Mouse (Mus musculus) liver, embryonic 14.5 days (tissue): ENCODE results near the gene AF067063. TPM values are rescaled to one million over a fixed set of nuclear protein-coding genes. Genes with fewer than 3 reads are reported as not detected.
"Not testable (repeated sequence)": the region's sequence is repeated elsewhere in the genome, so short reads cannot be mapped to it uniquely, and the experiment has no call there.

Experiments
- ATAC-seq: fragments of 200-750 bp; cut with Nextera tagmentation; 2 replicates; pipeline ENCODE4 v1.8.0; 2017; ENCODE audit warnings: moderate number of reproducible peaks, mild to moderate bottlenecking, moderate library complexity; ENCODE audit not compliant: insufficient read depth
- DNase-seq, 3 experiments: peaks; one replicate each; pipeline ENCODE4 v3.0.0-alpha.2; 2012 to 2013; ENCODE audit warnings: low read depth in 3 of 3, low spot score in 3 of 3
- H3K27ac ChIP-seq: fragments of 300-500 bp; sonication (generic); 2 replicates; pipeline ENCODE4 v1.5.1; 2014; ENCODE audit warnings: moderate library complexity, mild to moderate bottlenecking, control low read depth, inconsistent platforms
- H3K27me3 ChIP-seq: fragments of 300-500 bp; sonication (generic); 2 replicates; pipeline ENCODE4 v1.6.1; 2014; ENCODE audit warnings: mild to moderate bottlenecking, low read length, moderate library complexity; ENCODE audit not compliant: control insufficient read depth, insufficient read depth
- H3K36me3 ChIP-seq: fragments of 300-500 bp; sonication (generic); replicated peaks from 2 replicates; pipeline ENCODE4 v1.6.1; 2014; ENCODE audit warnings: low read depth; ENCODE audit not compliant: control insufficient read depth, insufficient read depth
- H3K4me1 ChIP-seq, 2 experiments: fragments of 200-500 bp in 1 of 2; fragments of 300-500 bp in 1 of 2; sonication (generic) in 1 of 2; replicated peaks; 2 replicates each; pipeline ENCODE4 v1.6.1; 2012 to 2014; ENCODE audit warnings: antibody characterized with exemption in 1 of 2, inconsistent platforms in 1 of 2, low read length in 1 of 2; ENCODE audit not compliant: control insufficient read depth in 2 of 2, insufficient read depth in 2 of 2
- H3K4me2 ChIP-seq: fragments of 300-500 bp; sonication (generic); 2 replicates; pipeline ENCODE4 v1.6.1; 2014; ENCODE audit warnings: low read depth, mild to moderate bottlenecking, control low read depth, moderate library complexity
- H3K4me3 ChIP-seq, 2 experiments: fragments of 200-500 bp in 1 of 2; fragments of 300-500 bp in 1 of 2; sonication (generic) in 1 of 2; 2 replicates each; pipeline ENCODE4 v1.5.1; 2012 to 2014; ENCODE audit warnings: low read depth in 2 of 2, low read length in 2 of 2, mild to moderate bottlenecking in 2 of 2, control low read depth in 1 of 2, inconsistent platforms in 1 of 2, moderate library complexity in 1 of 2; ENCODE audit not compliant: insufficient read depth in 1 of 2
- H3K9ac ChIP-seq: fragments of 300-500 bp; sonication (generic); replicated peaks from 2 replicates; pipeline ENCODE4 v1.6.1; 2014; ENCODE audit warnings: mild to moderate bottlenecking, control low read depth, moderate library complexity
- H3K9me3 ChIP-seq: fragments of 300-500 bp; sonication (generic); 2 replicates; pipeline ENCODE4 v1.6.1; 2016; ENCODE audit warnings: low read length, mixed read lengths; ENCODE audit not compliant: control insufficient read depth
- CTCF ChIP-seq: IDR thresholded peaks from 2 replicates; pipeline ENCODE4 v1.5.1; 2016; ENCODE audit warnings: antibody characterized with exemption, low read depth, control low read depth
- WGBS: fragments of 180-500 bp; shearing (Covaris S2); extraction: QIAGEN DNeasy Blood & Tissue Kit; methylation state at CpG from one replicate; pipeline ENCODE4 v1.1.7; 2014; ENCODE audit not compliant: insufficient replicate concordance; 5-methylcytosine and 5-hydroxymethylcytosine counted together
- polyA plus RNA-seq, 2 experiments: library from polyadenylated mRNA; depleted of rRNA in 1 of 2; stranded (reverse) in 1 of 2; unstranded in 1 of 2; fragments of >200 nt; fragmentation: Nextera tagmentation in 1 of 2; extraction: Ambion mirVana in 1 of 2; gene quantifications; 2 replicates each; pipeline versions ENCODE4 v1.2.1 to v1.2.3; 2012 to 2014

AF067063 gene
- polyA plus RNA-seq (2012; rRNA removed) (not detected in 2 replicates), polyA plus RNA-seq (2014; fragmentation: Nextera tagmentation; extraction: Ambion mirVana) (not detected in 2 replicates)

DNA sequence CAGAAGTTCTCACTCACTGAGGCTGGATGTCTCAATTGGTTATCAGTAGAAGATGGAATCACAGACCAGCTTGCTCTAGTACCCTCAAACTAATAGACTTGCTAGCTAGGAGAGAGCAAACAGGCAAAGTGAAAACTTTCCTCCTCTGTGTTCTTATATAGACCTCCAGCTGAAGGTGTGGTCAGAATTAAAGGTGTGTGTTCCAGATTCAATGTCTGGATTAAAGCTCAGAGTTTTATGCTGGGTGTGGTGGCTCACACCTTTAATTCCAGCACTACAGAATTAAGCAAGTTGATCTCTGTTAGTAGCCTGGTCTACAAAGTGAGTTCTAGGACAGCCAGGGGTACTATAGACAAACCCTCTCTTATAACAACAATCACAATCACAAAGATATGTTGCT, at the start of gene AF067063:
Gene AF067063 (minus strand): TSS at position 101 of the 400 bp plus-strand sequence.
- not testable (repeated sequence) for H3K4me2 ChIP-seq, H3K27ac ChIP-seq, H3K4me3 ChIP-seq, ATAC-seq, H3K9ac ChIP-seq, H3K27me3 ChIP-seq, H3K36me3 ChIP-seq, DNase-seq, H3K4me1 ChIP-seq, H3K9me3 ChIP-seq

DNA sequence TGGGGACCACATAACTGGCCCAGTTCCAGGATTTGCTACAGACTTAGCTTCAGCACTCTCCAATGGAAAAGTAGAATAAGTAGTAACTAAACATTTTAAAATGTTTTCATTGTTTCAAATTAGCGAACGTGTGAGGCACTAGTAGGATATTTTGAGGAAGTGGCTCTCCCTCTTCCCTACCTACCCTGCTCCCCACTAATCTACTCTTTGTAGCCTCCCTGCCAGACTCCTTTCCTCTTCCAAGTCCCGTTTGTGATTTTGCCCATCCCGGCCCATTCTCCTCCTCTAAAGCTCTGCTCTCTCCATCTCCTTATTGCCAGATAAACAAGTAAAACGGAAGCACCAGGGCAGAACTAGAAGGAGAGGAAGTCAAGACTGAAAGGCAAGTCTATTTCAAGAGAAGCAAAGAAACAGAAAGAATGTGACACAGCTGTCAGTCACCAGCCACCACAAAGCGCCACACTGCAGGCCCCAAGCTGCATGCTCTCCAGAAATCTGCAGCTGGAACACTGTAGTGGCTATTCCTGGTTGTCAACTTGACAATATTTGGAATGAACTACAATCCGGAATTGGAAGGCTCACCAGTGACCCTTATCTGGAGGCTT, 34.5 kb upstream of the AF067063 start:
- not testable (repeated sequence) for H3K36me3 ChIP-seq, H3K4me3 ChIP-seq, ATAC-seq, H3K27me3 ChIP-seq, H3K4me1 ChIP-seq, H3K9ac ChIP-seq, H3K9me3 ChIP-seq, H3K4me2 ChIP-seq, DNase-seq, H3K27ac ChIP-seq
- WGBS: 45% methylated on average over 6 of the region's 7 CpGs

GRCm38 (mm10) chr13:119862399-119862798, 32.4 kb upstream of the AF067063 start:
- WGBS: no CpG with 5 or more reads among the region's 6 CpGs
- not testable (repeated sequence) for ATAC-seq, H3K27me3 ChIP-seq, DNase-seq, H3K4me1 ChIP-seq, H3K4me2 ChIP-seq, H3K9ac ChIP-seq, H3K4me3 ChIP-seq, H3K36me3 ChIP-seq, H3K27ac ChIP-seq, H3K9me3 ChIP-seq

GRCm38 (mm10) chr13:119839982-119840381, 10.0 kb upstream of the AF067063 start:
- not testable (repeated sequence) for H3K4me3 ChIP-seq, H3K4me2 ChIP-seq, H3K27ac ChIP-seq, H3K27me3 ChIP-seq, H3K9ac ChIP-seq, H3K36me3 ChIP-seq, H3K9me3 ChIP-seq, ATAC-seq, H3K4me1 ChIP-seq, DNase-seq
- WGBS: 20% methylated on average over 6 of the region's 6 CpGs
- 0 out of 2 replicates have a peak, but pooled peaks have one; percentile 22 for TF ChIP-seq CTCF

DNA sequence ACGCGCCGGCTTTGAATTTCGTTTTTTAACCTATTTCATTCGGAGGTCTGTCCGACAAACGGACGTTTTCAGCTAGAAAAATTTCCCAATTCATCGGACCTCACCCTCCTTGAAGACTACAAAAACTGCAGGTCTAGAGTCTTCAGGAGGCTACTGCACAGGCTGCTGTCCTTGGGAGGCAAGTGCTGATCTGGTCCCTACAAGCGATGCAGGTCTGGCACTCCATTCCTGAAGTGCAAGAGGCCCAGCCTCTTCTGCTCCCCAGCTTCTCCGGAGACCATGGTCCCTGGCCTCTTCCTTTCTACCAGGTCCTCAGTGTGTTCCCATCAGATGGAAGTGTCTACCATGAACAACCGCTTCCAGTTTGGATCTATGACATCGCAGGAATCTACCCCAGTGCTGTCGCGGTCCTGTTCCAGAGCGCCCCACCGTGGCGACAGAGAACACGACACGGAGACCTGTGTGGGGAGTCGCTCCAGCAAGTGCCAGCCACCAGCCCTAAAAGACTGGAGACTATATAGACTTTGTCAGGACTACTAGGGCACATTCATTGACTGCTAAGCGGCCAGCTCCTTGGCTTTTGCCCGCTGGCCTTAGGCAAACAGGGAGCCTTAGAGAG, 7.8 kb upstream of the AF067063 start:
- peak; percentile 45 for TF ChIP-seq CTCF
- not testable (repeated sequence) for H3K4me2 ChIP-seq, H3K27me3 ChIP-seq, H3K9ac ChIP-seq, H3K4me1 ChIP-seq, H3K4me3 ChIP-seq, H3K27ac ChIP-seq, H3K36me3 ChIP-seq, H3K9me3 ChIP-seq, DNase-seq
- 5% methylated on average over 14 of the region's 23 CpGs for WGBS
- peak; percentile 21; the same call in 1 of the 2 replicates for ATAC-seq
